Mouse (Mus musculus) neural tube, embryonic 13.5 days (tissue): ENCODE results near the gene Rfc3. TPM values are rescaled to one million over a fixed set of nuclear protein-coding genes. Genes with fewer than 3 reads are reported as not detected.

Experiments used
- polyA plus RNA-seq: library from polyadenylated mRNA; unstranded; fragments of >200 nt; fragmentation: Nextera tagmentation; extraction: Ambion mirVana; gene quantifications from 2 replicates; pipeline ENCODE4 v1.2.1, GENCODE M21; 2015

Rfc3 gene
- polyA plus RNA-seq, 1 experiment from 2014 or later = 62.2 TPM

Other genes starting within 250 kb of the Rfc3 start
- gene Gm42906, start 223.1 kb downstream of the Rfc3 start, polyA plus RNA-seq = not detected in 2 replicates
- gene Vmn2r18, start 45.2 kb downstream of the Rfc3 start, polyA plus RNA-seq = not detected in 2 replicates